Comparison of ENCODE assay signal across 8 mouse cellular contexts in the genomic region with DNA sequence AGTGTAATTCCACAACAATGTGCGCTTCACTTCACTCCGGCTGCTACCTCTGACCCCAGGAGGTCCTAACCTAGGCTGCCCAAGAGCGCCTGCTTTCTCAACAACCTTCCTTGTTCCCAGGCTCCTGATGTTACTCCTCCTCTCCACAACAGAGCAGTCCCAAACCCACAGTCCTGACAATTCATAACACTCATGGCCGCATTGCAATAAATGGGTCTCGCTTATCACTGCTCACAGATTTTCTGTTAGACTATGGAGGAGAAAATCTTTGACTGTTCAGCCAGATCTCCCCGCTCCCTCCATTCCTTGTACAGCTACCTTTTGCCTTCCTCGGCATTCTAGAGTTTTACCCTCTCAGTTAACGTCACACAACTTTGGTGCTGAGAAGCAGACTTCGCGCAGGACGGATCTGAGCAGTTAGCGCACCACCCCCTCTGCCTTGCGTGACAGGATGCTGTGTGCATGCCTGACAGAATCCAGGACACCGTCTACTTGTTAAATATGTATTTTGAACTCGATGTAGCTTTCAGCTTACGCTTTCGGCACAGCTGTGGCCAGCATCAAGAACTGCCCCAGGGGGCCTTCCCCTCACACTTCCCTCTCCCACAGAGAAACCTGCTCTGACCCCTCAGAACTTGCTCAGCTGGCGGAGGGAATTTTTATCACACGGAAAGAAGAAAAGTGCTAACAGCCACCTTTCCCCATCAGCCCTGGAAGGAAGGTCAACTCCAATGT. TPM values are rescaled to one million over a fixed set of nuclear protein-coding genes. Genes with fewer than 3 reads are reported as not detected.
DNase-seq lines count a peak whose midpoint lies in the region; ATAC-seq and TF ChIP-seq lines count a peak whose summit lies in the region.

TSS of gene Stox2 (minus strand) at position 51 of the 735 bp plus-strand sequence.

- H3K36me3 ChIP-seq in heart, embryonic 14.5 days (ENCODE audit: control insufficient read depth, insufficient read depth, low read length): no peaks in the 10 kb centered on the region
- no peaks in the 10 kb centered on the region for H3K36me3 ChIP-seq in hindbrain, embryonic 12.5 days
- H3K36me3 ChIP-seq in midbrain, embryonic 12.5 days: no peaks in the 10 kb centered on the region
- H3K36me3 ChIP-seq in thymus, adult 2 months (ENCODE audit: control insufficient read depth, insufficient read depth, low read length): no peaks in the 10 kb centered on the region

- WGBS in heart, embryonic 14.5 days: 77% methylated on average over 19 of the region's 19 CpGs
- WGBS in hindbrain, embryonic 12.5 days: 76% methylated on average over 19 of the region's 19 CpGs
- 85% methylated on average over 19 of the region's 19 CpGs for WGBS in midbrain, embryonic 12.5 days
- WGBS in thymus, adult 2 months: 93% methylated on average over 19 of the region's 19 CpGs

- TF ChIP-seq CTCF in cortical plate, adult 2 months (IDR thresholded peaks at IDR 0.05; ENCODE audit: extremely low read depth, insufficient read depth, low read length): no peak
- TF ChIP-seq CTCF in thymus, adult 2 months (IDR thresholded peaks at IDR 0.05; ENCODE audit: borderline replicate concordance, control insufficient read depth, extremely low read depth, insufficient read depth, low read length, poor library complexity): no peak

- H3K4me1 ChIP-seq in heart, embryonic 14.5 days (ENCODE audit: control insufficient read depth in 2 of 2, insufficient read depth in 2 of 2, low read length in 2 of 2): no peaks in the 10 kb centered on the region
- no peaks in the 10 kb centered on the region for H3K4me1 ChIP-seq in cortical plate, adult 2 months (ENCODE audit: control insufficient read depth, insufficient read depth, low read length)
- no peaks in the 10 kb centered on the region; the same call in 1 of the 2 replicates for H3K4me1 ChIP-seq in hindbrain, embryonic 12.5 days
- H3K4me1 ChIP-seq in midbrain, embryonic 12.5 days: no peaks in the 10 kb centered on the region
- no peaks in the 10 kb centered on the region for H3K4me1 ChIP-seq in thymus, adult 2 months (replicated peaks; ENCODE audit: control insufficient read depth, insufficient read depth, low read length)

- no peaks in the 10 kb centered on the region for H3K27me3 ChIP-seq in heart, embryonic 14.5 days (ENCODE audit: control insufficient read depth, insufficient read depth, low read length)
- no peaks in the 10 kb centered on the region for H3K27me3 ChIP-seq in hindbrain, embryonic 12.5 days
- H3K27me3 ChIP-seq in midbrain, embryonic 12.5 days: no peaks in the 10 kb centered on the region
- H3K27me3 ChIP-seq in thymus, adult 2 months (ENCODE audit: control insufficient read depth, insufficient read depth, low read length): no peaks in the 10 kb centered on the region

- H3K9me3 ChIP-seq in heart, embryonic 14.5 days (ENCODE audit: control insufficient read depth, low read length): peaks cover 4% of the 10 kb centered on the region; the same call in 1 of the 2 replicates
- no peaks in the 10 kb centered on the region for H3K9me3 ChIP-seq in hindbrain, embryonic 12.5 days (replicated peaks)
- no peaks in the 10 kb centered on the region for H3K9me3 ChIP-seq in midbrain, embryonic 12.5 days

- DNase-seq in heart, adult 8-10 months (ENCODE audit: low spot score): no peak
- no peak for DNase-seq in T-cell, adult 2 months (ENCODE audit: low spot score)
- no peak for DNase-seq in thymus, adult 2 months
- no peak for DNase-seq in right cerebral cortex, adult 2 months (ENCODE audit: low spot score in 2 of 2)

- no peak within 1 kb of the TSS for H3K9ac ChIP-seq in heart, embryonic 14.5 days (ENCODE audit: low read length)
- no peak within 1 kb of the TSS for H3K9ac ChIP-seq in hindbrain, embryonic 12.5 days
- H3K9ac ChIP-seq in midbrain, embryonic 12.5 days (replicated peaks): no peak within 1 kb of the TSS

- no peak within 1 kb of the TSS for H3K4me3 ChIP-seq in heart, embryonic 14.5 days (ENCODE audit: control insufficient read depth in 1 of 2, insufficient read depth in 1 of 2, low read depth in 1 of 2, low read length in 2 of 2)
- H3K4me3 ChIP-seq in cortical plate, adult 2 months (ENCODE audit: insufficient read depth, low read length): no peak within 1 kb of the TSS
- H3K4me3 ChIP-seq in hindbrain, embryonic 12.5 days: no peak within 1 kb of the TSS
- no peak within 1 kb of the TSS for H3K4me3 ChIP-seq in midbrain, embryonic 12.5 days
- no peak within 1 kb of the TSS for H3K4me3 ChIP-seq in thymus, adult 2 months (ENCODE audit: control insufficient read depth, insufficient read depth, low read length)

- no peak for TF ChIP-seq POLR2A in cortical plate, adult 2 months (IDR thresholded peaks at IDR 0.05; ENCODE audit: extremely low read depth, insufficient read depth, low read length)
- no peak for TF ChIP-seq POLR2A in thymus, adult 2 months (IDR thresholded peaks at IDR 0.05; ENCODE audit: control insufficient read depth, extremely low read depth, insufficient read depth, low read length, poor library complexity)

- ATAC-seq in heart, embryonic 14.5 days (ENCODE audit: insufficient number of reproducible peaks, insufficient read depth, low FRiP score, low read depth): no peak
- no peak for ATAC-seq in hindbrain, embryonic 12.5 days (ENCODE audit: low FRiP score)
- ATAC-seq in midbrain, embryonic 12.5 days (ENCODE audit: low FRiP score, low read depth): no peak

- no peak within 1 kb of the TSS for H3K4me2 ChIP-seq in heart, embryonic 14.5 days (ENCODE audit: low read length)
- H3K4me2 ChIP-seq in hindbrain, embryonic 12.5 days (replicated peaks): no peak within 1 kb of the TSS
- H3K4me2 ChIP-seq in midbrain, embryonic 12.5 days (replicated peaks): no peak within 1 kb of the TSS

- H3K27ac ChIP-seq in heart, embryonic 14.5 days (replicated peaks in 1 of 2; ENCODE audit: control insufficient read depth in 1 of 2, insufficient read depth in 1 of 2, low read depth in 2 of 2, low read length in 2 of 2): no peak within 1 kb of the TSS
- H3K27ac ChIP-seq in cortical plate, adult 2 months (ENCODE audit: insufficient read depth, low read length): no peak within 1 kb of the TSS
- no peak within 1 kb of the TSS for H3K27ac ChIP-seq in hindbrain, embryonic 12.5 days
- H3K27ac ChIP-seq in midbrain, embryonic 12.5 days (replicated peaks): no peak within 1 kb of the TSS
- H3K27ac ChIP-seq in thymus, adult 2 months (ENCODE audit: control insufficient read depth, insufficient read depth, low read length): no peak within 1 kb of the TSS

RNA-seq across cellular contexts. Expression of gene Stox2, which starts in this region (rescaled TPM):
- 10.8 and 10.9 TPM in 2 replicates for polyA plus RNA-seq in heart, embryonic 14.5 days (2014; fragmentation: Nextera tagmentation; extraction: Ambion mirVana)
- total RNA-seq in heart, adult 8-10 months (2022): 10 to 100 TPM in 2 of 4 experiments, 1 to 10 TPM in 2; 8.4 to 10.6 (median 10.0) TPM
- 20.3 and 21.5 TPM in 2 replicates for polyA plus RNA-seq in cortical plate, adult 2 months (2012; rRNA removed)
- 40.2 and 41.2 TPM in 2 replicates for polyA plus RNA-seq in hindbrain, embryonic 12.5 days (2016; fragmentation: Nextera tagmentation; extraction: Ambion mirVana)
- 50.6 and 53.6 TPM in 2 replicates for polyA plus RNA-seq in midbrain, embryonic 12.5 days (2016; fragmentation: Nextera tagmentation; extraction: Ambion mirVana)
- polyA plus RNA-seq in thymus, adult 2 months (2012; rRNA removed): 0.85 and 1.1 TPM in 2 replicates
